Mouse (Mus musculus): ENCODE measurements around the gene Vash1. TPM values are rescaled to one million over a fixed set of nuclear protein-coding genes. Genes with fewer than 3 reads are reported as not detected.

The Vash1 gene
- under 1 TPM; 0.25 to 0.43 TPM for polyA plus RNA-seq (2017; shearing (Covaris generic))

GRCm38 (mm10) chr12:86678591-86679545 is at the start of gene Vash1:
Gene Vash1 (plus strand): TSS chr12:86678700.

GRCm38 (mm10) chr12:86726120-86726640 is 47.7 kb downstream of the Vash1 start, which contains the start of gene Angel1:
Gene Angel1 (minus strand): TSS chr12:86726460.

DNA sequence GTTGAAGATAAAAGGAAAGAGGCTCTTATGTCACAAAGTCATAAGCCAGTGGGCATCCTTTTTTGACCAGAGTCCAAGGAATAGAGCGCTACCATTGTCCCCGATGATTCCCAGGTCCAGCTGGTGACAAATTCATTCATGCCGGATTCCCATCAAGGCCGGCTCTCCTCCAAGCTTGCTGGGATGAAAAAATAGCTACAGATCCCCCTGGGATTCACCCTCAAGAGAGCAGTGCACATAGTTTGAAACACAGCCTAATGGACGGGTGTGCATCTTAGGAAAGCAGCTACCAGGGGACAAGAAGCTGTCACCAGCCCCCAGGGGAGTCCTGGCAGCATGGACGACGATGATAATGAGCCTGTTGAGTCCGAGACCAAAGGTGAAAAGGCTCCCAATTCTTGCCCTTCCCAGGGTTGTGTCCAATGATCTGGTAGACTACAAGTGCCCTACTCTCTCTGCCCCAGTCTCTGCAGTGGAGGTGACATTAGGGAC is 55.9 kb downstream of the Vash1 start, which contains the start of gene Lrrc74a:
TSS of gene Lrrc74a (plus strand) at position 51 of the 492 bp plus-strand sequence.

Other genes with a start within 250 kb of the Vash1 start
- 10 to 100 TPM; 12.4 to 21.5 TPM for gene Angel1, start 47.8 kb downstream of the Vash1 start, polyA plus RNA-seq (2017; shearing (Covaris generic))
- gene Lrrc74a, start 55.7 kb downstream of the Vash1 start, polyA plus RNA-seq (2017; shearing (Covaris generic)): under 1 TPM in 1 of 2 experiments, not detected in 1; 0.15 TPM
- 100 to 1,000 TPM in 1 of 2 experiments, 10 to 100 TPM in 1; 83.7 to 103 TPM for gene Irf2bpl, start 206.1 kb downstream of the Vash1 start, polyA plus RNA-seq (2017; shearing (Covaris generic))

Measured in inflammation-experienced regulatory T-cells (primary cell).